Mouse (Mus musculus) lung, postnatal 0 days (tissue): ENCODE data around the gene Osbpl7.

Experiments
- CTCF ChIP-seq: IDR thresholded peaks from 2 replicates; pipeline ENCODE4 v1.5.1; 2016; ENCODE audit warnings: antibody characterized with exemption, mild to moderate bottlenecking
- EP300 ChIP-seq: IDR thresholded peaks from 2 replicates; pipeline ENCODE4 v1.6.1; 2016; ENCODE audit warnings: antibody characterized with exemption, mild to moderate bottlenecking, control low read depth

GRCm38 (mm10) chr11:97013121-97013670 is 37.2 kb upstream of the Osbpl7 start, which contains the start of gene Sp6:
- TF ChIP-seq CTCF (no peak), EP300 (no peak)
